Mouse (Mus musculus): ENCODE results near the gene Dnm2.

GRCm38 (mm10) chr9:21443853-21444252 lies 19.1 kb downstream of the Dnm2 start:
- no peak for TF ChIP-seq POLR2A (IDR thresholded peaks at IDR 0.05; ENCODE audit: extremely low read depth, insufficient read depth, low read length)
- no peak for TF ChIP-seq CTCF (IDR thresholded peaks at IDR 0.05; ENCODE audit: extremely low read depth, insufficient read depth, low read length)
